Mouse (Mus musculus): ENCODE measurements around the gene Cdc42bpa. TPM values are rescaled to one million over a fixed set of nuclear protein-coding genes. Genes with fewer than 3 reads are reported as not detected.

The Cdc42bpa gene
- polyA plus RNA-seq, 1 experiment from 2014 or later, result 14.9 TPM

DNA sequence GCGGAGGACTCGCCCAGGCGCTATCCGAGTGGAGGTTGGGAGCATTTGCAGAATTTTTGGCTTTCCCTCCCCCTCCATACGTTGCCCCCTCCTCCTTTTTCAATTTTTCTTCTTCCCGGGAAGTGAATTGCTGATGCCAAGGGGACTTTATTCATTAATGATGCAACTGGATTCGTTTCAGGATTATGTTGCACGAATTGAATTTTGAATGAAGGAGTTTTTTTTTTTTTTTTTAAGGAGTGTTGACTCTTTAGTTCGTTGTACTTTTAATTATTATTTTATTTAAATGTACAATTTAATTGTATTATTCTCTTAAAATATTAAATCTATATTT lies 238 bp downstream of the Cdc42bpa start:
- Histone ChIP-seq H3K27me3 (ENCODE audit: insufficient read depth, low read length) (no peaks in the 10 kb centered on the region), H3K9me3 (ENCODE audit: low read depth, low read length) (no peaks in the 10 kb centered on the region), H3K4me2 (peak overlapping the region; percentile 79), H3K4me1 (ENCODE audit: insufficient read depth) (peaks cover 2% of the 10 kb centered on the region; the same call in 1 of the 2 replicates), H3K4me3 (ENCODE audit: low read depth, low read length) (peak overlapping the region; percentile 70), H3K27ac (ENCODE audit: low read depth) (peak overlapping the region; percentile 93), H3K36me3 (ENCODE audit: insufficient read depth) (no peaks in the 10 kb centered on the region), H3K9ac (peak overlapping the region; percentile 92)
- no peak for DNase-seq
- 0% methylated on average over 9 of the region's 9 CpGs for WGBS
- no peak for TF ChIP-seq CTCF (IDR thresholded peaks at IDR 0.05; ENCODE audit: low read depth)
- no peak for ATAC-seq (ENCODE audit: insufficient read depth)

DNA sequence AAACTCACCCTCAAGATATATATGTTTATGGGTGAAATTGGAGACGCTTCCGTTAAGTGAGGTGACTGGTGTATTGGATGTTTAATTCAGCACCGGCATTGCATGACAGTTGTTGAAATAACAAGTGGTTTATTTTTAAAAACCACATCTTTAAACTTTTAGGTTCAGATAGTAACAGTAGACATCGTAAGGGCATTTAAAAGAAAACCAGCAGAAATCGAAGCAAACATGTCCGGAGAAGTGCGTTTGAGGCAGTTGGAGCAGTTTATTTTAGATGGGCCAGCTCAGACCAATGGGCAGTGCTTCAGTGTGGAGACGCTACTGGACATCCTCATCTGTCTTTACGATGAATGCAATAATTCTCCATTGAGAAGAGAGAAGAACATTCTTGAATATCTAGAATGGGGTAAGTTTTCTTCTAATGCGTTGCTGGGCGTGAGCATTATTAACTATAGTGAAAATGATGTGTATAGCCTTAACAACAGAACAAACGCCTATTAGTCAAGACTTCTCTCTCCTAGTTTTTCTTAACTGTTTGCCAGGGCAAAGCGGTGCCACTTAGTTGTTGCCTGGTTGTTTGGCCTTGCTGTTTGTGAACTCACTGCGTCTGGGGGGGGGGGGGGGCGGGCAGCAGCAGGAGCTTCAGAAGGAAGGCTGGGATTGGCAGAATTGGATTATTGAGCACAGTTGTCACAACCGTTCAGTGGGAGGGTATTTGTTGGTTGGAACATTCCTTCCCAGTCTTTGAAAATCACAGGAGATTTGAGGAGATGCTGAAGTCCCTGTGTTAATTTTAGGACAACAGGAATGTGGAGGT lies 818 bp downstream of the Cdc42bpa start:
- peaks cover 2% of the 10 kb centered on the region; the same call in 1 of the 2 replicates for H3K4me1 ChIP-seq (ENCODE audit: insufficient read depth)
- no peaks in the 10 kb centered on the region for H3K27me3 ChIP-seq (ENCODE audit: insufficient read depth, low read length)
- H3K27ac ChIP-seq (ENCODE audit: low read depth), result no peak overlapping the region
- H3K36me3 ChIP-seq (ENCODE audit: insufficient read depth), result no peaks in the 10 kb centered on the region
- peak overlapping the region; percentile 70 for H3K4me3 ChIP-seq (ENCODE audit: low read depth, low read length)
- no peak for TF ChIP-seq CTCF (IDR thresholded peaks at IDR 0.05; ENCODE audit: low read depth)
- ATAC-seq (ENCODE audit: insufficient read depth) (no peak), DNase-seq (peak; percentile 35)
- H3K4me2 ChIP-seq, result peak overlapping the region; percentile 79
- H3K9ac ChIP-seq, result peak overlapping the region; percentile 41
- H3K9me3 ChIP-seq (ENCODE audit: low read depth, low read length), result no peaks in the 10 kb centered on the region
- WGBS, result 2% methylated on average over 16 of the region's 16 CpGs

DNA sequence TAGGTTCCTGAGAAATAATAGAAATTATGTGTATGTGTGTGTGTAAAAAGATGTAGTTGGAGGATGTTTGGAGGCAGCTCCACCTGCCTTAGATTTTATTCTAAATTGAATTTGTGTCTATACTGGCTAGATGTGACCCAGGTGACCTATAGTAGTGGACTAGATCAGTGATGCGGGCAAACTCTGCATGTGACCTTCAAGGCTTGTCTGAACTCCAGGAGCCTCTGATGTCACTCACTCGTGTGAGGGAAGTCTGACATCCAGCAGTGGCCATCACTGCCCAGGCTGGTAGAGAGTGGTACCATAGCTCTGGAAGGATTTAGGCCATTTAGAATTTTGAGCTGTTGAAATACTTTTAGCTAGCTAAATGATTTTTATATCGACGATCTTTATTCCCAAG lies 1.5 kb downstream of the Cdc42bpa start:
- H3K4me3 ChIP-seq (ENCODE audit: low read depth, low read length), result peak overlapping the region; percentile 70
- no peak for ATAC-seq (ENCODE audit: insufficient read depth)
- H3K9ac ChIP-seq, result peak overlapping the region; percentile 41
- H3K27me3 ChIP-seq (ENCODE audit: insufficient read depth, low read length), result no peaks in the 10 kb centered on the region
- no peaks in the 10 kb centered on the region for H3K36me3 ChIP-seq (ENCODE audit: insufficient read depth)
- no peaks in the 10 kb centered on the region for H3K9me3 ChIP-seq (ENCODE audit: low read depth, low read length)
- H3K4me2 ChIP-seq, result peak overlapping the region; percentile 79
- H3K4me1 ChIP-seq (ENCODE audit: insufficient read depth), result peaks cover 2% of the 10 kb centered on the region; the same call in 1 of the 2 replicates
- no peak for TF ChIP-seq CTCF (IDR thresholded peaks at IDR 0.05; ENCODE audit: low read depth)
- no peak for DNase-seq
- WGBS, result 38% methylated on average over 4 of the region's 4 CpGs
- H3K27ac ChIP-seq (ENCODE audit: low read depth), result no peak overlapping the region

DNA sequence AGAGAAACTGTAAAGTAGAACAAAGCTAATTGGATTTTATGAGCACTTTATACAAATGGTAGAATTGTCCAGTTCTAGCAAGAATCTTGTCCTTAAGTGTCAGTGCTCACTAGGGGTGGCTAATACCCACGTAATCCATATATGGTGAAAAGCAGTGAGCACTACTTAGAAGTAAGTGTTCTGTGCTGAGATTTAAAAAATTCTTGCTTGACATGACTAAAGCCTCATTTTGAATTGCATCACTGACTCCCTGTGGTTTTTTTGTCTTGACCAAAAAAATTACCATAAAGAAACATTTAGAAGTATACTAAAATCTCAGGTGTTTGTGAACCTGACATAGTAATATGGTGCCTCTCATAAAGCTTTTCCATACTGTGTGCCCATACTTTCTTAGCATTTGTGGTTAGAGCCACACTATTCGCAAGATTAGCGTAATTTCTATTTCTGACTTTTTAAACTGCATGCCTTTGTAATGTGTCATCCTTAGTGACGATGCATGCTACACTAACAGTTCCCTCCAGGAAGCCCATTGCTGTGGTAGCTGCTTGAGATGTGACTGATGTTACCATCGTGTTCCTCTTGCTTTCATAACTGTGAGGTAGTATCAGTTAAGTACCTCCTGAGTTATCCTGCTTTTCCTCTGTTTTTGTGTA lies 9.6 kb downstream of the Cdc42bpa start:
- ATAC-seq (ENCODE audit: insufficient read depth) (no peak), DNase-seq (peak; percentile 21)
- WGBS, result 59% methylated on average over 5 of the region's 5 CpGs

DNA sequence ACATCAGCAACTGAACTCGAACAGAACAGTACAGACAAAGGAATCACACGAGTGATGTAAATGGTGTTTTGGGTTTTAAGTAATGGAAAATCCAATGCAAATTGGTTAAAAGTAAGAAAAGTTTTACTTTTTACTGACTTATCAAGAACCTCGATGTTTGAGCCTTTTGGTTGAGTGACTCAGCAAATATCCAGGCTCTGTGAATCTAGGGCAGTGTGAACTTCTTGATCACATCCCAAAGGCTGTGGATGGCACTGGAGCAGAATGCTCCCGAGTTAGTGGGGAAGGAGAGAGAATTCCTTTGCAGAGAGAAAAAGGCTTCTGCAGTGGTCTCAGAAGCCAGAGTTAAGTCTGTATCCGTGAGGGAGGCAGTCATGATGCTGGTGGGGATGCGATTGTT lies 14.7 kb downstream of the Cdc42bpa start:
- 73% methylated on average over 6 of the region's 6 CpGs for WGBS
- Histone ChIP-seq H3K4me2 (no peak overlapping the region; the same call in 1 of the 2 replicates), H3K27ac (ENCODE audit: low read depth) (no peak overlapping the region), H3K9ac (no peak overlapping the region), H3K36me3 (ENCODE audit: insufficient read depth) (no peaks in the 10 kb centered on the region), H3K4me3 (ENCODE audit: low read depth, low read length) (no peak overlapping the region), H3K9me3 (ENCODE audit: low read depth, low read length) (no peaks in the 10 kb centered on the region), H3K4me1 (ENCODE audit: insufficient read depth) (no peaks in the 10 kb centered on the region), H3K27me3 (ENCODE audit: insufficient read depth, low read length) (no peaks in the 10 kb centered on the region)
- ATAC-seq (ENCODE audit: insufficient read depth) (no peak), DNase-seq (no peak)
- no peak for TF ChIP-seq CTCF (IDR thresholded peaks at IDR 0.05; ENCODE audit: low read depth)

More for the DNA sequence above, 9.6 kb downstream of the Cdc42bpa start:
- no peaks in the 10 kb centered on the region for H3K4me1 ChIP-seq (ENCODE audit: insufficient read depth)
- no peak overlapping the region for H3K9ac ChIP-seq
- no peaks in the 10 kb centered on the region for H3K9me3 ChIP-seq (ENCODE audit: low read depth, low read length)
- no peak overlapping the region for H3K27ac ChIP-seq (ENCODE audit: low read depth)
- no peaks in the 10 kb centered on the region for H3K27me3 ChIP-seq (ENCODE audit: insufficient read depth, low read length)
- H3K36me3 ChIP-seq (ENCODE audit: insufficient read depth), result no peaks in the 10 kb centered on the region
- H3K4me2 ChIP-seq, result no peak overlapping the region
- no peak overlapping the region for H3K4me3 ChIP-seq (ENCODE audit: low read depth, low read length)
- TF ChIP-seq CTCF (IDR thresholded peaks at IDR 0.05; ENCODE audit: low read depth), result no peak

DNA sequence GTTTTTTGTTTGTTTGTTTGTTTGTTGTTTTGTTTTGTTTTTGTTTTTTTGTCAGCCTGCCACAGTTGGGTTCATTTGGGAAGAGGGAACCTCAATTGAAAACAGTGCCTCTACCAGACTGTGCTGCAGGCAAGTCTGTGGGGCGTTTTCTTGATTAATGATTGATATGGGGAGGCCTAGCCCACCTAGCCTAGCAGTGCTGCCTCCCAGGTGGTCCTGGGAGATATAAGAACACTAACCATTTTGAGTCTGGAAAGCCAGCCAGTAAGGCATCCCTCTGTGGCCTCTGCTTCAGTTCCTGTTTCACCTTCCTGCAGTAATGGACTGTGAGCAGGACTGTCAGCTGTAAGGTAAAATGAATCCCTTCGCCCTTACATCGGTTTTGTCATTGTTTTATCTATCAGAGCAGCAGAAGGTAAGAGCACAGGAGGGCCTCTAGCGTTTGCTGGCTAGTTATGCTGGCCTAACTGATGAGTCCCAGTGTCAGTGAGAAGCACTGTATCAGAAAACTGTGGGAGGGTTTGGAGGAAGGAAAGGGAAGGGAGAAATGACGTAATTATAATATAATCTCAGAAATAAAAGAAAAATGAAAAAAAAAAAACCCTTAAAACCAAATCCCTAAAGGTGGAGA lies 15.5 kb downstream of the Cdc42bpa start:
- Histone ChIP-seq H3K9ac (no peak overlapping the region), H3K27ac (ENCODE audit: low read depth) (no peak overlapping the region), H3K27me3 (ENCODE audit: insufficient read depth, low read length) (no peaks in the 10 kb centered on the region), H3K36me3 (ENCODE audit: insufficient read depth) (no peaks in the 10 kb centered on the region), H3K9me3 (ENCODE audit: low read depth, low read length) (no peaks in the 10 kb centered on the region), H3K4me3 (ENCODE audit: low read depth, low read length) (no peak overlapping the region), H3K4me1 (ENCODE audit: insufficient read depth) (no peaks in the 10 kb centered on the region), H3K4me2 (no peak overlapping the region; the same call in 1 of the 2 replicates)
- no peak for DNase-seq
- ATAC-seq (ENCODE audit: insufficient read depth), result no peak
- WGBS, result 53% methylated on average over 5 of the region's 5 CpGs
- no peak for TF ChIP-seq CTCF (IDR thresholded peaks at IDR 0.05; ENCODE audit: low read depth)

DNA sequence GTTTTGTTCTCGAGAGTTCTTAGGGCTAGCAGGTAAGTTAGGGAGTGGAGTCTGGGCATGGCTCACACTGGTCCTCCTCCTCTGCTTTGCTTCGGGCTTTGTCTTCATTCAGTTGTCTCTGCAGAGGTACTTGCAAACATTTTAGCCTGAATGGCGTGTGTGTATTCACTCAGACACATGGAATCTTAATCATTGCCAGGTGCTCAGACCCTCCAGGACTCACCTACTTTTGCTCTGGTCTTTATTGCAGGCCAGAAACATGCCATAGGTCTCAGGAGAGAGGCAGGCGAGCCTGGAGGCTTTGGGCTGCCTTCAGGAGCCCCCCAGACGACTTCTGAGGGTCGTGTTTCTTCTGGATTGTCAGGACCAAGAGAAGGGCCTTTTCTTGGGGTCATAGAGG lies 17.2 kb downstream of the Cdc42bpa start:
- TF ChIP-seq CTCF (IDR thresholded peaks at IDR 0.05; ENCODE audit: low read depth), result no peak
- Histone ChIP-seq H3K9me3 (ENCODE audit: low read depth, low read length) (peaks cover 6% of the 10 kb centered on the region; the same call in 1 of the 2 replicates), H3K9ac (no peak overlapping the region), H3K27ac (ENCODE audit: low read depth) (no peak overlapping the region), H3K4me3 (ENCODE audit: low read depth, low read length) (no peak overlapping the region), H3K4me2 (no peak overlapping the region), H3K27me3 (ENCODE audit: insufficient read depth, low read length) (no peaks in the 10 kb centered on the region), H3K4me1 (ENCODE audit: insufficient read depth) (no peaks in the 10 kb centered on the region), H3K36me3 (ENCODE audit: insufficient read depth) (no peaks in the 10 kb centered on the region)
- ATAC-seq (ENCODE audit: insufficient read depth), result no peak
- 64% methylated on average over 6 of the region's 6 CpGs for WGBS
- no peak for DNase-seq

Data from lung, embryonic 14.5 days (tissue).